Mouse (Mus musculus) lung, adult 2 months (tissue): Measurements from ENCODE around the gene Ccin.

ENCODE experiments used
- CTCF ChIP-seq: fragments of 200-500 bp; IDR thresholded peaks from 2 replicates; pipeline ENCODE4 v1.5.1; 2011; ENCODE audit warnings: mild to moderate bottlenecking, low read length, control low read depth; ENCODE audit not compliant: insufficient read depth
- POLR2A ChIP-seq: fragments of 200-500 bp; IDR thresholded peaks from 2 replicates; pipeline ENCODE4 v1.6.1; 2011; ENCODE audit warnings: low read depth, mild to moderate bottlenecking, control low read depth, low read length, borderline replicate concordance; ENCODE audit errors: extremely low read depth

DNA sequence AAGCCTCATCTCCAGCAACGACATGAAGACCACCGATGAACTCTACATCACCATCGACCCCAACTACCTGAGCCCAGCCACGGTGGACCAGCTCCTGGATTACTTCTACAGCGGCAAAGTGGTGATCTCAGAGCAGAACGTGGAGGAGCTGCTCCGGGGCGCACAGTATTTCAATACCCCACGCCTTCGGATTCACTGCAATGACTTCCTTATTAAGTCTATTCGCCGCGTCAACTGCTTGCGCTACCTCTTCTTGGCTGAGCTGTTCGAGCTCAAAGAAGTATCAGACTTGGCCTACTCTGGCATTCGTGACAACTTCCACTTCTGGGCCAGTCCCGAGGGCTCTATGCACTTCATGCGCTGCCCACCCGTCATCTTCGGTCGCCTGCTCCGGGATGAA, 473 bp downstream of the Ccin start:
- no peak for TF ChIP-seq CTCF
- no peak for TF ChIP-seq POLR2A
